Mouse (Mus musculus): Measurements from ENCODE around the gene Grcc10. TPM values are rescaled to one million over a fixed set of nuclear protein-coding genes. Genes with fewer than 3 reads are reported as not detected.

The Grcc10 gene
- total RNA-seq, 2 experiments from 2014 or later: 321 to 324 TPM

GRCm38 (mm10) chr6:124732476-124733370, 8.5 kb downstream of the Grcc10 start:
- peak; percentile 49 for DNase-seq

GRCm38 (mm10) chr6:124731038-124731437, 10.1 kb downstream of the Grcc10 start:
- DNase-seq: no peak

GRCm38 (mm10) chr6:124729850-124730705, 11.1 kb downstream of the Grcc10 start:
- no peak for DNase-seq

GRCm38 (mm10) chr6:124728621-124729020, 12.6 kb downstream of the Grcc10 start:
- DNase-seq: peak; percentile 59

GRCm38 (mm10) chr6:124724472-124724871, 16.7 kb downstream of the Grcc10 start:
- no peak for DNase-seq

- no peak for DNase-seq
These were observed 17.6 kb downstream of the Grcc10 start for GRCm38 (mm10) chr6:124723541-124723940.

GRCm38 (mm10) chr6:124722876-124723473, 18.2 kb downstream of the Grcc10 start:
- DNase-seq: no peak

- DNase-seq: no peak
These were observed 20.3 kb downstream of the Grcc10 start for GRCm38 (mm10) chr6:124720904-124721303.

- no peak for DNase-seq
These were observed 21.7 kb downstream of the Grcc10 start for GRCm38 (mm10) chr6:124719354-124719978.

- DNase-seq: no peak
These were observed 22.5 kb downstream of the Grcc10 start for GRCm38 (mm10) chr6:124718703-124719102.

GRCm38 (mm10) chr6:124717968-124718367, 23.2 kb downstream of the Grcc10 start:
- no peak for DNase-seq

- peak; percentile 51 for DNase-seq
These were observed 24.2 kb downstream of the Grcc10 start for GRCm38 (mm10) chr6:124716864-124717490.

- DNase-seq: peak; percentile 11
These were observed 28.3 kb downstream of the Grcc10 start for GRCm38 (mm10) chr6:124712918-124713317.

- peak; percentile 99 for DNase-seq
These were observed 29.1 kb downstream of the Grcc10 start, which contains the start of the genes Emg1 and Phb2 for GRCm38 (mm10) chr6:124711824-124712782. Emg1 (minus strand) TSS chr6:124712178. Phb2 (plus strand) TSS chr6:124712336.

GRCm38 (mm10) chr6:124708289-124708889, 32.8 kb downstream of the Grcc10 start:
- no peak for DNase-seq

GRCm38 (mm10) chr6:124706061-124706627, 35.0 kb downstream of the Grcc10 start:
- DNase-seq: no peak

- no peak for DNase-seq
These were observed 36.8 kb downstream of the Grcc10 start for GRCm38 (mm10) chr6:124704417-124704816.

- no peak for DNase-seq
These were observed 37.4 kb downstream of the Grcc10 start for GRCm38 (mm10) chr6:124703789-124704188.

- DNase-seq: peak; percentile 78
These were observed 38.4 kb downstream of the Grcc10 start for GRCm38 (mm10) chr6:124702784-124703103.
